Mouse (Mus musculus) hindbrain, embryonic 10.5 days (tissue): Measurements from ENCODE around the gene Cbx1. TPM values are rescaled to one million over a fixed set of nuclear protein-coding genes. Genes with fewer than 3 reads are reported as not detected.
"Not testable (repeated sequence)": the region's sequence is repeated elsewhere in the genome, so short reads cannot be mapped to it uniquely, and the experiment has no call there.

Experiments used
- DNase-seq: peaks from one replicate; pipeline ENCODE4 v3.0.0-alpha.2; 2017; ENCODE audit warnings: low spot score
- H3K27ac ChIP-seq: fragments of 300-500 bp; sonication (generic); 2 replicates; pipeline ENCODE4 v1.5.1; 2016; ENCODE audit warnings: mild to moderate bottlenecking, moderate library complexity
- H3K27me3 ChIP-seq: fragments of 300-500 bp; sonication (generic); 2 replicates; pipeline ENCODE4 v1.6.1; 2016; ENCODE audit warnings: mild to moderate bottlenecking; ENCODE audit not compliant: poor library complexity, insufficient read depth, severe bottlenecking
- H3K36me3 ChIP-seq: fragments of 300-500 bp; sonication (generic); 2 replicates; pipeline ENCODE4 v1.6.1; 2016; ENCODE audit warnings: mild to moderate bottlenecking, moderate library complexity
- H3K4me1 ChIP-seq: fragments of 300-500 bp; sonication (generic); replicated peaks from 2 replicates; pipeline ENCODE4 v1.6.1; 2016; ENCODE audit warnings: mild to moderate bottlenecking
- H3K4me3 ChIP-seq: fragments of 300-500 bp; sonication (generic); 2 replicates; pipeline ENCODE4 v1.5.1; 2016; ENCODE audit warnings: mild to moderate bottlenecking, moderate library complexity
- H3K9me3 ChIP-seq: fragments of 300-500 bp; sonication (generic); 2 replicates; pipeline ENCODE4 v1.6.1; 2016; ENCODE audit warnings: mild to moderate bottlenecking, moderate library complexity
- whole genome bisulfite sequencing: fragments of 180-500 bp; shearing (Covaris S2); methylation state at CpG from one replicate; pipeline ENCODE4 v1.1.7; 2016; 5-methylcytosine and 5-hydroxymethylcytosine counted together
- polyA plus RNA-seq: library from polyadenylated mRNA; unstranded; fragments of >200 nt; fragmentation: Nextera tagmentation; extraction: Ambion mirVana; gene quantifications from 2 replicates; pipeline ENCODE4 v1.2.1, GENCODE M21; 2016

Gene Cbx1
- polyA plus RNA-seq, 1 experiment from 2014 or later: 158 TPM

GRCm38 (mm10) chr11:96834127-96834526 lies 45.2 kb downstream of the Cbx1 start:
- Histone ChIP-seq H3K27me3 (no peaks in the 10 kb centered on the region), H3K27ac (no peak overlapping the region), H3K9me3 (no peaks in the 10 kb centered on the region), H3K36me3 (no peaks in the 10 kb centered on the region), H3K4me1 (peaks cover 19% of the 10 kb centered on the region), H3K4me3 (no peak overlapping the region)
- DNase-seq: no peak
- 98% methylated on average over 1 of the region's 1 CpGs for WGBS

DNA sequence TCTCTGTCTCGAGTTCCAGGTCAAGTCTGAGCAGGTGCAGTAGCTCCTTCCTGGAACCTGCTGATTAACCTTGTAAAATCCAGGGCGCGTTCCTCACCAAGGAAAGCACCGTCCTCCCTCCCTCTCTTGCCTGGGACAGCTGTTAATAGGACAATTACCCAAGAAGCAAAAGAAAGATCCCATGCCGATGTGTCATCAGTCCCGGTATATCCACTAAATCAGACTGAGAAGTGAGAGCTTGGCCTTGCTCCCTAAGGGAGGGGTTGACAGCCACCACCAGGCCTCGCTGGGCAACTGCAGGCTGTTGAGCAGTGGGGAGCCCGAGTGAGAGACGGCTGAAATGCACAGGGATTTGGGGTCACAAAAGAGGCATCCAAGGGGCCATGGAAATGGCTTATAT lies 48.4 kb downstream of the Cbx1 start:
- Histone ChIP-seq H3K27me3 (no peaks in the 10 kb centered on the region), H3K36me3 (no peaks in the 10 kb centered on the region), H3K4me1 (peaks cover 16% of the 10 kb centered on the region), H3K4me3 (no peak overlapping the region), H3K9me3 (no peaks in the 10 kb centered on the region), H3K27ac (no peak overlapping the region)
- DNase-seq: no peak
- WGBS: 37% methylated on average over 9 of the region's 9 CpGs

DNA sequence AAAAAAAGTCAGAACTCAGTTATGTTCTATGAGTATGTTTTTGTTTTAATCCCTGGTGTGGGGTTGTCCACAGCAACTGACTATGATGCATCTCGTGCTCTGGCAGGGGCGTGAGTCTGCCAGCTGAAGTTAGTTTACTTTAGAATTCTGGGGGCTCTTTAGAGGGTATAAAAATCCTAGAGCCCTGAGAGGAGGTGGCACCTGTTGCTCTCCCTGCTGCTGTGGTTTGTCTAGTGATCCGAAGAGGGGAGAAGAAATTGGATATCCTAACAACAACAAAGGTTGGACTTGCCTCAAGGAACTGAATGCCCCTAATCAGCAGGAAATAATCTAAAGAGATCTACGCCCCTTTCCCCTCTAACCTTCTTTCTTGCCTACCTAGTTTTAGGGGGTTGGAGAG lies 49.4 kb downstream of the Cbx1 start:
- Histone ChIP-seq H3K36me3 (no peaks in the 10 kb centered on the region), H3K27ac (no peak overlapping the region), H3K9me3 (no peaks in the 10 kb centered on the region), H3K27me3 (no peaks in the 10 kb centered on the region), H3K4me3 (no peak overlapping the region), H3K4me1 (peaks cover 16% of the 10 kb centered on the region)
- DNase-seq: no peak
- 74% methylated on average over 4 of the region's 4 CpGs for WGBS

DNA sequence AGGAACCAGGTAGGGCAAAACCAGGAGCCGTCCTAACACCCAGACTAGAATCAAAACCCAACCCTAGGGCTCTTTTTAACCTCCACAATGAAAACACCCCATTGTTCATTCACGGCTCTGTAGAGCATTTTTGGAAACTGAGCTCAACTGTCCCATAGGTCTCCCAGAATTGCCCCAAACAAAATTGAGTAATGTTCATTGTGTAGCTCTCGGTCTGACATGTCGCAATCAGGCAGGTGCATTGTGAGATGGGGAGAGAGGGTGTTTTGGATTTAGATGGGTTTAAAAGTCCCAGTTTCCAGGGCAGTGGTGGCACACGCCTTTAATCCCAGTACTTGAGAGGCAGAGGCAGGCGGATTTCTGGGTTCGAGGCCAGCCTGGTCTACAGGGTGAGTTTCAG lies 50.5 kb downstream of the Cbx1 start:
- no peaks in the 10 kb centered on the region for H3K9me3 ChIP-seq
- H3K27me3 ChIP-seq: no peaks in the 10 kb centered on the region
- WGBS: 82% methylated on average over 7 of the region's 7 CpGs
- H3K27ac ChIP-seq: no peak overlapping the region
- no peaks in the 10 kb centered on the region for H3K36me3 ChIP-seq
- peaks cover 16% of the 10 kb centered on the region for H3K4me1 ChIP-seq
- no peak for DNase-seq
- H3K4me3 ChIP-seq: no peak overlapping the region

GRCm38 (mm10) chr11:96839877-96840276 lies 51.0 kb downstream of the Cbx1 start:
- H3K36me3 ChIP-seq: no peaks in the 10 kb centered on the region
- no peak for DNase-seq
- H3K27me3 ChIP-seq: no peaks in the 10 kb centered on the region
- WGBS: 73% methylated on average over 3 of the region's 3 CpGs
- peaks cover 16% of the 10 kb centered on the region for H3K4me1 ChIP-seq
- H3K4me3 ChIP-seq: no peak overlapping the region
- H3K9me3 ChIP-seq: no peaks in the 10 kb centered on the region
- 0 out of 2 replicates have a peak overlapping the region, but pooled peaks have one; percentile 24 for H3K27ac ChIP-seq

- H3K9me3 ChIP-seq: no peaks in the 10 kb centered on the region
- H3K27me3 ChIP-seq: no peaks in the 10 kb centered on the region
- WGBS: 45% methylated on average over 8 of the region's 8 CpGs
- H3K36me3 ChIP-seq: no peaks in the 10 kb centered on the region
- H3K27ac ChIP-seq: 0 out of 2 replicates have a peak overlapping the region, but pooled peaks have one; percentile 24
- H3K4me1 ChIP-seq: peaks cover 16% of the 10 kb centered on the region
- H3K4me3 ChIP-seq: no peak overlapping the region
- no peak for DNase-seq
Measured at GRCm38 (mm10) chr11:96840290-96840689, 51.4 kb downstream of the Cbx1 start.

DNA sequence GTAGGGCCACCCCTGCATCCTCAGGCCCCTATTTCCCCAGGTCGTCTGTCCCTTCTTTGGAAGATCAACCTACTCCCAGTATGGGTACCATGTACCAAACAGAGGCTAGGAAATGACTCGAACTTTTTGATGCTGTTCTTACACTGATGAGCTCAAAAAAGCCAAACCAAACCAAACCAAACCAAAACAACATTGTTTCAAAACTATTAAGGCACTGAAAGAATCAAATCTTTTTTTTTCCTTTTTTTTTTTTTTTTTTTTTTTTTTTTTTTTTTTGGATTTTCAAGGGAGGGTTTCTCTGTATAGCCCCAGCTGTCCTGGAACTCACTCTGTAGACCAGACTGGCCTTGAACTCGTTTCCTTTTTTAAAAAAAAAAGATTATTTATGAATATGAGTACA lies 54.7 kb downstream of the Cbx1 start:
- Histone ChIP-seq H3K36me3 (no peaks in the 10 kb centered on the region), H3K9me3 (no peaks in the 10 kb centered on the region), H3K4me1 (peaks cover 16% of the 10 kb centered on the region), H3K27ac (no peak overlapping the region; the same call in 1 of the 2 replicates), H3K4me3 (no peak overlapping the region), H3K27me3 (no peaks in the 10 kb centered on the region)
- 60% methylated on average over 3 of the region's 3 CpGs for WGBS
- no peak for DNase-seq

- no peak overlapping the region for H3K4me3 ChIP-seq
- H3K36me3 ChIP-seq: no peaks in the 10 kb centered on the region
- 61% methylated on average over 3 of the region's 3 CpGs for WGBS
- H3K27me3 ChIP-seq: peaks cover 13% of the 10 kb centered on the region
- no peaks in the 10 kb centered on the region for H3K9me3 ChIP-seq
- no peak overlapping the region for H3K27ac ChIP-seq
- DNase-seq: no peak
- H3K4me1 ChIP-seq: peaks cover 26% of the 10 kb centered on the region
Measured at GRCm38 (mm10) chr11:96847240-96847639, 58.3 kb downstream of the Cbx1 start.

DNA sequence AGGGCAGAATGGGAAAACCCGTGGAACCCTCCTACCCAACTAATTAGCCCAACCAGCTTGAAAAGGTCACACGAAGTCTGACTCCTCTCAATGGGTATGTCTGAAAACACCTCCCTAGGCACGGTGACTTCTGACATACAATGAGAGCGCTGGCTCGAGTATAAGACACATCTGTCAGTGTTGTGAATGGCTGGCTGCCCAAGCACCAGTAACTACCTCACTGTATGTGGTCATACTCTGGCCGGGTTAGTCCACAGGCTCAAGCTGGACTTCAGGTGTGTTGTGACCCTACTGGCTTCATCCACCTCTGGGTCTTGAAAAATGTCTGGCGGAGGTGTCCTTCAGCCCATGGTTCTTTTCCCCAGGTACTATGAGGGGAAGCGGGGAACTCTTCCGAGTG lies 59.8 kb downstream of the Cbx1 start:
- 56% methylated on average over 9 of the region's 9 CpGs for WGBS

GRCm38 (mm10) chr11:96849145-96849544 lies 60.2 kb downstream of the Cbx1 start:
- peak overlapping the region; percentile 75 for H3K4me3 ChIP-seq
- H3K9me3 ChIP-seq, H3K27ac ChIP-seq, H3K36me3 ChIP-seq, DNase-seq: not testable (repeated sequence)
- H3K4me1 ChIP-seq: peaks cover 26% of the 10 kb centered on the region
- peaks cover 13% of the 10 kb centered on the region for H3K27me3 ChIP-seq
- 70% methylated on average over 5 of the region's 5 CpGs for WGBS

More for the DNA sequence above, 59.8 kb downstream of the Cbx1 start:
- peaks cover 13% of the 10 kb centered on the region for H3K27me3 ChIP-seq
- no peaks in the 10 kb centered on the region for H3K9me3 ChIP-seq
- no peak overlapping the region for H3K4me3 ChIP-seq
- no peak overlapping the region for H3K27ac ChIP-seq
- H3K36me3 ChIP-seq: no peaks in the 10 kb centered on the region
- no peak for DNase-seq
- H3K4me1 ChIP-seq: peaks cover 26% of the 10 kb centered on the region

- DNase-seq: peak; percentile 66
- H3K27me3 ChIP-seq: peaks cover 13% of the 10 kb centered on the region
- WGBS: 1% methylated on average over 60 of the region's 60 CpGs
- peaks cover 26% of the 10 kb centered on the region for H3K4me1 ChIP-seq
- peak within 1 kb of the TSS; percentile 75 for H3K4me3 ChIP-seq
- peak within 1 kb of the TSS; percentile 82 for H3K27ac ChIP-seq
- no peaks in the 10 kb centered on the region for H3K9me3 ChIP-seq
- H3K36me3 ChIP-seq: no peaks in the 10 kb centered on the region
Measured at GRCm38 (mm10) chr11:96849681-96850467, 60.9 kb downstream of the Cbx1 start, which contains the start of gene Copz2. TSS of gene Copz2 (plus strand) at chr11:96849870.

DNA sequence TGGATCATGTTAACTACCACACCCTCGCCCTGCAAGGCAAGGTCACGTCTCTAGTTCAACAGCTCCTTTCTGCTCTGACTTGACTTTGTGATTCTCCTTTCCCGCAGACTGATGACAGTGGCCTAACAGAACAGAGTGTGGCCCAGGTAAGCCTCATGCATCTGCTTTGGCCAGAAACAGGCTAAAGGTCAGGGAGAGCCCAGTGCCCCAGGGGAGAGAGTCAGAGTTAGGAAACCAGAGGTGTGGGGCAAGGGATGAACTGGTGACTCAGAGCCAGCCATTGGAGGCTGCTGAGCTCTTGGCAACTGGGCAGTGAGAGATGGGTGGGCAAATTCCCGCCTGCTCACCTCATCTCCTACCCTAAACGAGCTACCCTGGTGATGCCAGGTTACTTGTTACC lies 68.5 kb downstream of the Cbx1 start:
- Histone ChIP-seq H3K9me3 (no peaks in the 10 kb centered on the region), H3K27ac (no peak overlapping the region), H3K4me3 (no peak overlapping the region), H3K27me3 (no peaks in the 10 kb centered on the region), H3K36me3 (no peaks in the 10 kb centered on the region), H3K4me1 (peaks cover 24% of the 10 kb centered on the region)
- WGBS: 88% methylated on average over 5 of the region's 5 CpGs
- no peak for DNase-seq
